Mouse (Mus musculus) midbrain, embryonic 16.5 days (tissue): ENCODE results near the gene Npr1. TPM values are rescaled to one million over a fixed set of nuclear protein-coding genes. Genes with fewer than 3 reads are reported as not detected.

Experiments used
- ATAC-seq: fragments of 200-750 bp; cut with Nextera tagmentation; 2 replicates; pipeline ENCODE4 v1.8.0; 2017; ENCODE audit warnings: moderate TSS enrichment
- H3K27ac ChIP-seq: fragments of 300-500 bp; sonication (generic); 2 replicates; pipeline ENCODE4 v1.5.1; 2014; ENCODE audit warnings: mild to moderate bottlenecking, low read length, mixed read lengths
- H3K27me3 ChIP-seq: fragments of 300-500 bp; sonication (generic); 2 replicates; pipeline ENCODE4 v1.6.1; 2014; ENCODE audit warnings: low read depth, low read length, mixed read lengths; ENCODE audit not compliant: control insufficient read depth, insufficient read depth
- H3K36me3 ChIP-seq: fragments of 300-500 bp; sonication (generic); 2 replicates; pipeline ENCODE4 v1.6.1; 2014; ENCODE audit warnings: mild to moderate bottlenecking, low read length, moderate library complexity, mixed read lengths; ENCODE audit not compliant: control insufficient read depth, insufficient read depth
- H3K4me1 ChIP-seq: fragments of 300-500 bp; sonication (generic); 2 replicates; pipeline ENCODE4 v1.6.1; 2014; ENCODE audit warnings: mild to moderate bottlenecking, low read length, mixed read lengths; ENCODE audit not compliant: control insufficient read depth, insufficient read depth
- H3K4me2 ChIP-seq: fragments of 300-500 bp; sonication (generic); 2 replicates; pipeline ENCODE4 v1.6.1; 2014; ENCODE audit warnings: mild to moderate bottlenecking, low read length, mixed read lengths
- H3K4me3 ChIP-seq: fragments of 300-500 bp; sonication (generic); 2 replicates; pipeline ENCODE4 v1.5.1; 2014; ENCODE audit warnings: low read depth, mild to moderate bottlenecking, low read length, moderate library complexity, mixed read lengths
- H3K9ac ChIP-seq: fragments of 300-500 bp; sonication (generic); 2 replicates; pipeline ENCODE4 v1.6.1; 2014; ENCODE audit warnings: low read depth, low read length, mixed read lengths
- H3K9me3 ChIP-seq: fragments of 300-500 bp; sonication (generic); replicated peaks from 2 replicates; pipeline ENCODE4 v1.6.1; 2014; ENCODE audit warnings: mild to moderate bottlenecking, low read length, mixed read lengths; ENCODE audit not compliant: control insufficient read depth, poor library complexity, severe bottlenecking
- WGBS: fragments of 180-500 bp; shearing (Covaris S2); extraction: QIAGEN DNeasy Blood & Tissue Kit; methylation state at CpG from one replicate; pipeline ENCODE4 v1.1.7; 2014; 5-methylcytosine and 5-hydroxymethylcytosine counted together
- polyA plus RNA-seq: library from polyadenylated mRNA; unstranded; fragments of >200 nt; fragmentation: Nextera tagmentation; extraction: Ambion mirVana; gene quantifications from 2 replicates; pipeline ENCODE4 v1.2.1, GENCODE M21; 2015

Gene Npr1
- polyA plus RNA-seq, 1 experiment from 2014 or later: 1.9 TPM

- peak; percentile 100 for ATAC-seq
- Histone ChIP-seq H3K36me3 (no peaks in the 10 kb centered on the region), H3K4me1 (peaks cover 22% of the 10 kb centered on the region), H3K9me3 (no peaks in the 10 kb centered on the region), H3K4me2 (peak within 1 kb of the TSS; percentile 91), H3K9ac (peak within 1 kb of the TSS; percentile 94), H3K27me3 (no peaks in the 10 kb centered on the region), H3K27ac (peak within 1 kb of the TSS; percentile 95), H3K4me3 (peak within 1 kb of the TSS; percentile 71)
- WGBS: under 1% methylated on average over 50 of the region's 52 CpGs
These were observed 32.2 kb downstream of the Npr1 start, which contains the start of gene Ints3 for GRCm38 (mm10) chr3:90433381-90434020. Ints3 (minus strand) TSS chr3:90433622.

- Histone ChIP-seq H3K9me3 (no peaks in the 10 kb centered on the region), H3K27ac (peak overlapping the region; percentile 95), H3K27me3 (no peaks in the 10 kb centered on the region), H3K4me2 (peak overlapping the region; percentile 91), H3K4me1 (peaks cover 22% of the 10 kb centered on the region), H3K36me3 (no peaks in the 10 kb centered on the region), H3K9ac (peak overlapping the region; percentile 94), H3K4me3 (peak overlapping the region; percentile 71)
- peak; percentile 36 for ATAC-seq
- WGBS: under 1% methylated on average over 12 of the region's 12 CpGs
These were observed 32.9 kb downstream of the Npr1 start for GRCm38 (mm10) chr3:90432811-90433219.

- Histone ChIP-seq H3K4me1 (peaks cover 22% of the 10 kb centered on the region), H3K36me3 (no peaks in the 10 kb centered on the region), H3K27ac (no peak overlapping the region), H3K9ac (peak overlapping the region; percentile 94), H3K27me3 (no peaks in the 10 kb centered on the region), H3K4me3 (peak overlapping the region; percentile 71), H3K4me2 (peak overlapping the region; percentile 91), H3K9me3 (no peaks in the 10 kb centered on the region)
- no peak for ATAC-seq
- 16% methylated on average over 2 of the region's 2 CpGs for WGBS
These were observed 33.3 kb downstream of the Npr1 start for GRCm38 (mm10) chr3:90432348-90432747.

GRCm38 (mm10) chr3:90429576-90429975 lies 36.1 kb downstream of the Npr1 start:
- Histone ChIP-seq H3K27ac (no peak overlapping the region), H3K36me3 (0 out of 2 replicates have a peak, but pooled peaks cover 2% of the 10 kb centered on the region), H3K4me2 (no peak overlapping the region), H3K4me3 (no peak overlapping the region), H3K4me1 (peaks cover 22% of the 10 kb centered on the region), H3K9ac (no peak overlapping the region), H3K9me3 (no peaks in the 10 kb centered on the region), H3K27me3 (no peaks in the 10 kb centered on the region)
- no peak for ATAC-seq
- WGBS: 93% methylated on average over 3 of the region's 3 CpGs

GRCm38 (mm10) chr3:90428186-90428585 lies 37.5 kb downstream of the Npr1 start:
- Histone ChIP-seq H3K4me2 (no peak overlapping the region), H3K4me1 (peaks cover 17% of the 10 kb centered on the region), H3K9me3 (no peaks in the 10 kb centered on the region), H3K27ac (no peak overlapping the region), H3K27me3 (no peaks in the 10 kb centered on the region), H3K36me3 (0 out of 2 replicates have a peak, but pooled peaks cover 2% of the 10 kb centered on the region), H3K4me3 (no peak overlapping the region), H3K9ac (no peak overlapping the region)
- ATAC-seq: no peak
- 80% methylated on average over 6 of the region's 6 CpGs for WGBS

- Histone ChIP-seq H3K4me3 (no peak overlapping the region), H3K9me3 (no peaks in the 10 kb centered on the region), H3K9ac (no peak overlapping the region), H3K4me1 (peaks cover 17% of the 10 kb centered on the region), H3K27me3 (no peaks in the 10 kb centered on the region), H3K27ac (no peak overlapping the region), H3K4me2 (no peak overlapping the region), H3K36me3 (0 out of 2 replicates have a peak, but pooled peaks cover 2% of the 10 kb centered on the region)
- WGBS: 59% methylated on average over 1 of the region's 1 CpGs
- ATAC-seq: no peak
These were observed 38.1 kb downstream of the Npr1 start for GRCm38 (mm10) chr3:90427574-90427973.

GRCm38 (mm10) chr3:90425499-90425898 lies 40.2 kb downstream of the Npr1 start:
- no peak for ATAC-seq
- WGBS: 92% methylated on average over 2 of the region's 2 CpGs
- H3K9me3 ChIP-seq: no peaks in the 10 kb centered on the region
- H3K4me2 ChIP-seq: no peak overlapping the region
- H3K27ac ChIP-seq: no peak overlapping the region
- H3K4me3 ChIP-seq: no peak overlapping the region
- no peaks in the 10 kb centered on the region for H3K4me1 ChIP-seq
- no peak overlapping the region for H3K9ac ChIP-seq
- H3K27me3 ChIP-seq: no peaks in the 10 kb centered on the region
- H3K36me3 ChIP-seq: peaks cover 9% of the 10 kb centered on the region

GRCm38 (mm10) chr3:90423549-90423948 lies 42.1 kb downstream of the Npr1 start:
- Histone ChIP-seq H3K4me3 (no peak overlapping the region), H3K4me2 (no peak overlapping the region), H3K36me3 (peaks cover 23% of the 10 kb centered on the region), H3K27ac (no peak overlapping the region), H3K9ac (no peak overlapping the region), H3K27me3 (no peaks in the 10 kb centered on the region), H3K9me3 (no peaks in the 10 kb centered on the region), H3K4me1 (no peaks in the 10 kb centered on the region)
- ATAC-seq: no peak

- H3K9me3 ChIP-seq: no peaks in the 10 kb centered on the region
- H3K4me2 ChIP-seq: no peak overlapping the region
- H3K4me3 ChIP-seq: no peak overlapping the region
- H3K27me3 ChIP-seq: no peaks in the 10 kb centered on the region
- H3K4me1 ChIP-seq: no peaks in the 10 kb centered on the region
- 92% methylated on average over 6 of the region's 6 CpGs for WGBS
- H3K36me3 ChIP-seq: peaks cover 35% of the 10 kb centered on the region
- ATAC-seq: no peak
- H3K9ac ChIP-seq: no peak overlapping the region
- no peak overlapping the region for H3K27ac ChIP-seq
These were observed 45.0 kb downstream of the Npr1 start for GRCm38 (mm10) chr3:90420696-90421095.
